Mouse (Mus musculus): ENCODE measurements around the gene Il1rl2. TPM values are rescaled to one million over a fixed set of nuclear protein-coding genes. Genes with fewer than 3 reads are reported as not detected.

Gene Il1rl2
- polyA plus RNA-seq, 1 experiment from 2014 or later = 4.4 TPM

DNA sequence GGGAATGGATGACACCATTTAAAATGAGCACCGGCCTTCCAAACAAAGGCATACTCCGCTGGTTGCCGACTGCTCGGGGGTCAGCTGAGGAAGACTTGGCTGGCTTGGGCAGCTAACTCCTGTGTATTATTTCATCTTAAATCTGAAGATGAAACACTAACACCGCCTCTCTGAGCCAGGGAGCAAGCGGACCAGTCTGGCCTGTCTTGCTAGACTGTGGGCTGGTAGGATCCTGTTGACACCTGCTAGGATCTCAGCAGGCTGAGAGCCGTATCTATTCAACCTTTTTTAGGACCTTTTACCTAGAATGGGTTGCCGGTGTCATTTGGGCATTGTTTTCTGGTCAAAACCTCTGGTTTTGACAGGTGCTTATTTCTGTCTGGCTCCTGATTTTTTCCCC is 6.8 kb upstream of the Il1rl2 start:
- no peaks in the 10 kb centered on the region for H3K27me3 ChIP-seq (replicated peaks; ENCODE audit: control insufficient read depth, insufficient read depth, low read length)
- ATAC-seq = no peak

DNA sequence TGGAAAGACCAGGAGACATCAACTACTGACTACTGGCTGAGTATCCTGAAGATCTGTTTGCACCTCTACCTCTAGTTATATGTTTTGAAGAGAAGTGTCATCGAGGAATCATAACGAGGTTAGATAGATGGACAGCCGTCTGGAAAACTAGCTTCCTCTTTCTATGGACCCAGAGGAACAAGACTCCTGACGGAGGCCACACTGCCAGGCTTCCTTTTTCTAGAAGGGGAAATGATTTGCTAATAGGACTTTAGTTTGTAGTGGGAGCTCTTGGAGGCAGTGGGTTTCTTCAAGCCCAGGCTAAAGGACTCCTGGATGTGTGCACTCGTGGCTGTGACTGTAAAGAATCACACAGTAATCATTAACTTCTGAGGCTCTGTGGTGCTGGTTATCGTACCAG is 2.6 kb upstream of the Il1rl2 start:
- no peak overlapping the region for H3K27ac ChIP-seq (ENCODE audit: low read length)
- no peaks in the 10 kb centered on the region for H3K9me3 ChIP-seq (ENCODE audit: control insufficient read depth, low read length)
- H3K4me1 ChIP-seq (ENCODE audit: control insufficient read depth, insufficient read depth, low read length) = peaks cover 11% of the 10 kb centered on the region
- H3K4me3 ChIP-seq (ENCODE audit: low read length) = no peak overlapping the region
- 75% methylated on average over 6 of the region's 6 CpGs for WGBS
- no peaks in the 10 kb centered on the region for H3K27me3 ChIP-seq (replicated peaks; ENCODE audit: control insufficient read depth, insufficient read depth, low read length)
- H3K9ac ChIP-seq (ENCODE audit: low read depth, low read length) = no peak overlapping the region
- no peaks in the 10 kb centered on the region for H3K36me3 ChIP-seq (ENCODE audit: control insufficient read depth, insufficient read depth, low read length)
- ATAC-seq = no peak
- no peak overlapping the region for H3K4me2 ChIP-seq (ENCODE audit: low read depth, low read length)

More for the DNA sequence above, 6.8 kb upstream of the Il1rl2 start:
- H3K9ac ChIP-seq (ENCODE audit: low read depth, low read length) = no peak overlapping the region
- no peaks in the 10 kb centered on the region for H3K9me3 ChIP-seq (ENCODE audit: control insufficient read depth, low read length)
- H3K4me3 ChIP-seq (ENCODE audit: low read length) = no peak overlapping the region
- 87% methylated on average over 8 of the region's 8 CpGs for WGBS
- H3K27ac ChIP-seq (ENCODE audit: low read length) = no peak overlapping the region
- H3K4me2 ChIP-seq (ENCODE audit: low read depth, low read length) = no peak overlapping the region
- H3K36me3 ChIP-seq (ENCODE audit: control insufficient read depth, insufficient read depth, low read length) = no peaks in the 10 kb centered on the region
- H3K4me1 ChIP-seq (ENCODE audit: control insufficient read depth, insufficient read depth, low read length) = no peaks in the 10 kb centered on the region

DNA sequence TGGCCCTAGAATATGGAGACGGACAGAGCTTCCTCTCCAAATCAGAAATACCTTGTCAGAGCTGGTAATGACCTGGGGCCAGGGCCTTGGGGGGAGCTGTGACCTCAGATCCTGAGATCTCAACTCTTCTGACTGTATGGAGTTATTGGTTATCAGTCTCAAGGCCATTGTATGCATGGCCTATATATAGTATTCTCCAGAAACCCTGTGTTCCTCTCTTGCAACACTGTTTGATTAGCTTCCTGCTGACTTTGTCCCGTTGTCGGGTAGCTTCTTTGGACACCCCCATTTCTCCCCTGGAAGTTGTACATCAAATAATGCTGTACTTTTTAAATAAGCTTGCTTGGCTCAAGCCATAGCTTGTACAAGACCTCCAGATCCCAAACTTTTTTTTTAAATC is 1.9 kb upstream of the Il1rl2 start:
- no peak overlapping the region for H3K9ac ChIP-seq (ENCODE audit: low read depth, low read length)
- H3K27me3 ChIP-seq (replicated peaks; ENCODE audit: control insufficient read depth, insufficient read depth, low read length) = no peaks in the 10 kb centered on the region
- H3K4me1 ChIP-seq (ENCODE audit: control insufficient read depth, insufficient read depth, low read length) = peaks cover 11% of the 10 kb centered on the region
- no peak for ATAC-seq
- no peaks in the 10 kb centered on the region for H3K36me3 ChIP-seq (ENCODE audit: control insufficient read depth, insufficient read depth, low read length)
- no peak overlapping the region for H3K4me2 ChIP-seq (ENCODE audit: low read depth, low read length)
- WGBS = 83% methylated on average over 3 of the region's 3 CpGs
- H3K4me3 ChIP-seq (ENCODE audit: low read length) = no peak overlapping the region
- no peaks in the 10 kb centered on the region for H3K9me3 ChIP-seq (ENCODE audit: control insufficient read depth, low read length)
- H3K27ac ChIP-seq (ENCODE audit: low read length) = no peak overlapping the region

DNA sequence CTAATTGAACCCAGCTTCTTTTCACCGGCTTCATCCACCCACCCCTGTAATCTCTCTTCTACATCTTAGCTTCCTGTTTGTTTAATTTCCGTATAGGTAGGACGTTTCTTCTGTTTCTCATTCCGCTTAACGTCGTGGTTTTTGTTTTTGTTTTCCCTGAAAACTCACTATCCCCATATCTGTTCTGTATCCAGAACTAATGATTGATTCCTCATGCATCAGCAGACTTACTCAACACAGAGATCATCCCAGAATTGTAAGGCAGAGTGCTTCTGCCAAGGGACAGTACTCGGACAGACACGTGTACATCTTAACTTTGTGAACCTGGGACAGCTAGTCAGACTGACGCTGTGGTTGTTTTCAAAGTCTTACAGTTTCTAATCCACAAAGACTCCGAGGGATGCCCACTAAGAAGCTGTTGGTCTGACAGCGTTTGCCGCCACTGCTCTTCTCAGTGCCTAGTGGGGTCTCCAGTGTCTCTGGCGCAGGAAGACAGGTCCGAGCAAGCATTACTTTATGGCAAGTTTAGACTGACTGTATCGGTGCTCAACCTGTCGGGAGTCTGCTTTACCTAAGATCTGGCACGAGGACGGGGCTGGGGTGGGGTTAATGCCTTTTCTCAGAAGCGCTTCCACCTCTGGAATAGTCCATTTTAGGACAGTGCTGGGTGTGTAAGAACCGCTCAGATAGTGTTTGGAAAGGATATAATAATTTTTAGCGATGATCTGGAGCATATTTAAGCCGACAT is 719 bp downstream of the Il1rl2 start:
- peak overlapping the region; percentile 50 for H3K4me3 ChIP-seq (ENCODE audit: low read length)
- WGBS = 5% methylated on average over 22 of the region's 22 CpGs
- H3K4me2 ChIP-seq (ENCODE audit: low read depth, low read length) = peak overlapping the region; percentile 81
- peak; percentile 38; the same call in 1 of the 2 replicates for ATAC-seq
- H3K27me3 ChIP-seq (replicated peaks; ENCODE audit: control insufficient read depth, insufficient read depth, low read length) = no peaks in the 10 kb centered on the region
- peaks cover 11% of the 10 kb centered on the region for H3K4me1 ChIP-seq (ENCODE audit: control insufficient read depth, insufficient read depth, low read length)
- no peak overlapping the region for H3K27ac ChIP-seq (ENCODE audit: low read length)
- H3K9me3 ChIP-seq (ENCODE audit: control insufficient read depth, low read length) = no peaks in the 10 kb centered on the region
- H3K9ac ChIP-seq (ENCODE audit: low read depth, low read length) = peak overlapping the region; percentile 57
- H3K36me3 ChIP-seq (ENCODE audit: control insufficient read depth, insufficient read depth, low read length) = no peaks in the 10 kb centered on the region

DNA sequence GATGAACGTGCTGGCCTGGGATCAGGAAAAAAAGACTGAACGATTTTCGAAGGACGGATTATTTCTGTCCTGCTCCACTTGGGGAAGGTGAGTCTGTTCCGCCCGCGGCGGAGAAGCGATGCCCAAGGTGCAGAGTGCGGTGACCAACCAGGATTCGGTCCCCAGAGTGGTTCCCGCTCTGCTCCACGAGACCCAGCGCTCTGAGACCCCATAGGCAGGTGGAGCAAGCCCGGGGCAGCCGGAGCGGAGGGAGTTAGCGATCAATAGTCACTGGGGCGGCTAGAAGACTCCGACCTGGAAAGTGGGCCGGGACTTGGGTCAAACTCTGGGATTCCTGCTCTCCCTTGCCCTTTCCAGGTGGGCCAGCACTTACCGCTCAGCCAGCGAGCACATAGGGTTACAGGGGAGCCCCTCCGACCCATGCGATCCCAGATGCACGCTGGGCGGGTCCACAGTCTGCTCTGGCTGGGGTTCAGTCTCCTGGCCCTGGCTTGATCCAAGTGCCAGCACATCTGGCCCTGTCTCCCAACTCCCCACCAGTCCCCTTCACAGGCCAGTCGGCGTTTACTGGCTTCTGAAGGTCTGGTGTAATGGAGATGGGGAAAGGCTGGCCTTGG is 1.4 kb downstream of the Il1rl2 start:
- no peak; the same call in 1 of the 2 replicates for ATAC-seq
- peak overlapping the region; percentile 81 for H3K4me2 ChIP-seq (ENCODE audit: low read depth, low read length)
- no peaks in the 10 kb centered on the region for H3K36me3 ChIP-seq (ENCODE audit: control insufficient read depth, insufficient read depth, low read length)
- H3K4me3 ChIP-seq (ENCODE audit: low read length) = peak overlapping the region; percentile 50
- H3K9ac ChIP-seq (ENCODE audit: low read depth, low read length) = peak overlapping the region; percentile 57
- WGBS = 11% methylated on average over 29 of the region's 29 CpGs
- H3K9me3 ChIP-seq (ENCODE audit: control insufficient read depth, low read length) = no peaks in the 10 kb centered on the region
- H3K27me3 ChIP-seq (replicated peaks; ENCODE audit: control insufficient read depth, insufficient read depth, low read length) = no peaks in the 10 kb centered on the region
- peaks cover 11% of the 10 kb centered on the region for H3K4me1 ChIP-seq (ENCODE audit: control insufficient read depth, insufficient read depth, low read length)
- H3K27ac ChIP-seq (ENCODE audit: low read length) = no peak overlapping the region

DNA sequence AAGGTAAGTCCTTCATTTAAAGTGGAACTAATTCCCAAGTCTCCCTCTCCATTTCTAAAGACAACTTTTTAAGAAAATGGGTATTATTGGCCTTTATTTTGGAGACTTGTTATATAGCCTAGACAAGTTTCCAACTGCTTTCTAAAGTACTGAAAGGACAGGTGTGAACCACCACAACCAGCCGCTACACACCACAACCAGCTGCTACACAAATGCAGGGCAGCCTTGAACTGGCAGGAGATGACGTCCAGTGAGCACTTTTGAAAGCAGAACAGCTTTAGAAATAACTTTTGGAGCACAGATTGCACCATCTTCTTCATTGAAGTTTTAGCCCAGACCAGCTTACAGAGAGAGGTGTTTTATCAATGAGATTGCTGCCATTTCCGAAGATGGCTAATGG is 3.2 kb downstream of the Il1rl2 start:
- no peak overlapping the region for H3K4me2 ChIP-seq (ENCODE audit: low read depth, low read length)
- no peak overlapping the region for H3K27ac ChIP-seq (ENCODE audit: low read length)
- no peaks in the 10 kb centered on the region for H3K36me3 ChIP-seq (ENCODE audit: control insufficient read depth, insufficient read depth, low read length)
- H3K9me3 ChIP-seq (ENCODE audit: control insufficient read depth, low read length) = no peaks in the 10 kb centered on the region
- H3K4me3 ChIP-seq (ENCODE audit: low read length) = no peak overlapping the region
- WGBS = 88% methylated on average over 3 of the region's 3 CpGs
- ATAC-seq = no peak
- H3K9ac ChIP-seq (ENCODE audit: low read depth, low read length) = no peak overlapping the region
- H3K27me3 ChIP-seq (replicated peaks; ENCODE audit: control insufficient read depth, insufficient read depth, low read length) = no peaks in the 10 kb centered on the region
- H3K4me1 ChIP-seq (ENCODE audit: control insufficient read depth, insufficient read depth, low read length) = peaks cover 11% of the 10 kb centered on the region

DNA sequence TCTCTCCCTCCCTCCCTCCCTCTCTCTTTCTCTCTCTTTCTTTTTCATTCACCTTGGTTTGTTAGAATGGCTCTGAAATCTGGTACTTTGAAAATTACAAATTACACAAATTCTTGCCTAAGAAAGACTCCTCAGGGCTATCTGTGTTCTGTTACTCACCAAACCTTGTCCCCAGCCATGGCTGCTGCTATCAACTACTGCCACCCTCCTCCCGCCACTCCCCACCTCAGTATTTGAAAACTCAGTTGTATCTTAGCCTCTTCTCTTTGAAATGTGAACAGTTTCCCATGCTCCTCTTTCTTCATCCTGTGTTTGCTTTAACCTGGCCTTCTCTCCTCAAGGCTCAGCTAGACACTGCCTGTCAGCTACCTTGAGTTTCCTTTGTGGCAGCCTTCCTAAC is 5.1 kb downstream of the Il1rl2 start:
- Histone ChIP-seq H3K4me1 (ENCODE audit: control insufficient read depth, insufficient read depth, low read length) (peaks cover 10% of the 10 kb centered on the region), H3K9me3 (ENCODE audit: control insufficient read depth, low read length) (no peaks in the 10 kb centered on the region), H3K4me3 (ENCODE audit: low read length) (no peak overlapping the region), H3K9ac (ENCODE audit: low read depth, low read length) (no peak overlapping the region), H3K27ac (ENCODE audit: low read length) (no peak overlapping the region), H3K27me3 (replicated peaks; ENCODE audit: control insufficient read depth, insufficient read depth, low read length) (no peaks in the 10 kb centered on the region), H3K4me2 (ENCODE audit: low read depth, low read length) (no peak overlapping the region), H3K36me3 (ENCODE audit: control insufficient read depth, insufficient read depth, low read length) (no peaks in the 10 kb centered on the region)
- WGBS = 75% methylated on average over 1 of the region's 1 CpGs
- no peak for ATAC-seq

DNA sequence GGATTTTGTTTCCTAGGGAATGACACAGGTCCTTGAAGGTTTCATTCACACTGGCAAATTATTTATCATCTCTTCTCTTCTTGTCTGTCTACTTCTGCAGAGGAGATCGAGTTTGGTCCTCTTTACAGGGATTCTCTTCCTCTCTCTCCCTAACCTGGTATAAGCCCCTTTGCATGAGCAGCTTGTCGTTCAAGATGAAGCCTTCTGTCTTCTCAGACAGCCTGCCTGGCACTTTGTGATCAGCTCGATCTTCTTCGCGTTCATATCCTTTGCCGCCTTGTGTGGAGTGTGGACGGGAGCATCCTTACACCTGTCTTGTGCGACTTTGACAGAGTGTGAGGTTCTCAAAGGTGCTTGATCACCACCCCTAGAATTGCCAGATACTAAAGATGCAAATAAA is 5.8 kb downstream of the Il1rl2 start:
- ATAC-seq = no peak
- Histone ChIP-seq H3K9me3 (ENCODE audit: control insufficient read depth, low read length) (no peaks in the 10 kb centered on the region), H3K4me3 (ENCODE audit: low read length) (no peak overlapping the region), H3K9ac (ENCODE audit: low read depth, low read length) (no peak overlapping the region), H3K27me3 (replicated peaks; ENCODE audit: control insufficient read depth, insufficient read depth, low read length) (no peaks in the 10 kb centered on the region), H3K4me2 (ENCODE audit: low read depth, low read length) (no peak overlapping the region), H3K4me1 (ENCODE audit: control insufficient read depth, insufficient read depth, low read length) (peaks cover 8% of the 10 kb centered on the region), H3K27ac (ENCODE audit: low read length) (no peak overlapping the region), H3K36me3 (ENCODE audit: control insufficient read depth, insufficient read depth, low read length) (no peaks in the 10 kb centered on the region)
- 85% methylated on average over 8 of the region's 8 CpGs for WGBS

DNA sequence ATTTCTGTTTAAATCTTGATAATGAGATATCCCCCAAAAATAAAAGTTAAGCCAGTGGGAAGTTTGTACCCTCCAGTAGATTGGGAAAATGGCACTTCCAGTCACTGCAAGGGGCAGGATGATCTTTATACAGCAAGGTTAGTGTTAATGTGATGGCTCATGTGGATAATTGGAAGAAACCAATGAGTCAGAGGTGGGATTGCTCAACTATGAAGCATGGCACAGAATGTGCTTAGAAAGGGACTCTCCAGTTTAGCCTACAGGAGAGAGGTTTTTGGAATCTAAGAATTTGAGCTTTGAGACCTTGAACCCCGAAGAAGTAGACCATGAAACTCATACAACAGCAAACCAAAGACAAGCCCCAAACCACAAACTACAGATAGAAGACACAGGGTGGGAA is 14.9 kb downstream of the Il1rl2 start:
- Histone ChIP-seq H3K9ac (ENCODE audit: low read depth, low read length) (no peak overlapping the region), H3K4me3 (ENCODE audit: low read length) (no peak overlapping the region), H3K4me1 (ENCODE audit: control insufficient read depth, insufficient read depth, low read length) (no peaks in the 10 kb centered on the region), H3K27me3 (replicated peaks; ENCODE audit: control insufficient read depth, insufficient read depth, low read length) (no peaks in the 10 kb centered on the region), H3K4me2 (ENCODE audit: low read depth, low read length) (no peak overlapping the region), H3K27ac (ENCODE audit: low read length) (no peak overlapping the region), H3K9me3 (ENCODE audit: control insufficient read depth, low read length) (no peaks in the 10 kb centered on the region), H3K36me3 (ENCODE audit: control insufficient read depth, insufficient read depth, low read length) (no peaks in the 10 kb centered on the region)
- ATAC-seq = no peak
- 86% methylated on average over 1 of the region's 1 CpGs for WGBS
